Mouse (Mus musculus): Measurements from ENCODE around the gene Iqce.

DNA sequence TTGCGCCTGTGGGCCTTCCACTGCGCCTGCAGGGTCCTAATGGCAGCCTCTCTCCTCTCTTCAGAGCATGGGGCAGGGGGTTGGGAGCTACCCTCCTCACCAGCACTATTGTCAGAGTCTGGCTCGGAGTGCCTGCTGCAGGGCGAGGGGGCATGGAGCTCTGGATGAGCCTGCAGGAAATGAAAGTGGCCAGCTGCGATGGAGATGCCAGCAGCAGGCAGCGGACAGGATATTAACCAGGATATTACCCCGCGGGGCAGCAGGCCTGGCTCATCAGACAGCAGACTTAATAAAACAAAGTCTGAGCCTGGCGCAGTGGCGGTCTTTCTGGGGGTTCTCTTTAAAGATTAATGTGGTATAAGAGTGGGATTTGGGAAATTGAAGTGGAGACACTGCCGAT is 27.1 kb downstream of the Iqce start:
- TF ChIP-seq CTCF (IDR thresholded peaks at IDR 0.05; ENCODE audit: borderline replicate concordance, extremely low read depth, insufficient read depth, insufficient read length) (no peak), POLR2A (IDR thresholded peaks at IDR 0.05; ENCODE audit: borderline replicate concordance, extremely low read depth, insufficient read depth, insufficient read length, poor library complexity, severe bottlenecking) (no peak)
